Mouse (Mus musculus) E14TG2a.4 (cell line): ENCODE results near the gene Swi5.

Source experiments
- CTCF ChIP-seq: conservative IDR thresholded peaks from 2 replicates; pipeline ENCODE4 v1.5.1; 2014; ENCODE audit warnings: low read length
- POU5F1 ChIP-seq: IDR thresholded peaks from 2 replicates; pipeline ENCODE4 v1.6.1; 2014; ENCODE audit warnings: low read length, borderline replicate concordance

DNA sequence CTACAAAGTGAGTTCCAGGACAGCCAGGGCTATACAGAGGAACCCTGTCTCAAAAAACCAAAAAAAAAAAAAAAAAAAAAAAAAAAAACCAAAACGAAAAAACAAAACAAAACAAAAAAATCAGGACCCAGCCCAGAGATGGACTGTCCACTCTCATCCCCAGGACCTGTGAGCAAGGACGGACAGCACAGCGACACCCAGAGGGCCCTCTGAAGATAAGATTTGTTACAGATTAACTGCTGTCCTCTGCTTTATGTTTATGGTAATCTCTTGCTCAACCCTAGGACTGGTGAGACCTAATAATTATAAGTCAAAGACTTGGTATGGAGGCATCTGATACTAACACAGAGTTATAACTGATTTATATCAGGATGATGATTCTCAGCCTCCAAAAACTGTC is 12.1 kb downstream of the Swi5 start:
- TF ChIP-seq CTCF (no peak), POU5F1 (no peak)
